Mouse (Mus musculus): ENCODE results near the gene Mrgpra3. TPM values are rescaled to one million over a fixed set of nuclear protein-coding genes. Genes with fewer than 3 reads are reported as not detected.

Gene Mrgpra3
- total RNA-seq (2021) = not detected
- long read RNA-seq, experiment 1 = 0 reads
- long read RNA-seq, experiment 2 = 0 reads

DNA sequence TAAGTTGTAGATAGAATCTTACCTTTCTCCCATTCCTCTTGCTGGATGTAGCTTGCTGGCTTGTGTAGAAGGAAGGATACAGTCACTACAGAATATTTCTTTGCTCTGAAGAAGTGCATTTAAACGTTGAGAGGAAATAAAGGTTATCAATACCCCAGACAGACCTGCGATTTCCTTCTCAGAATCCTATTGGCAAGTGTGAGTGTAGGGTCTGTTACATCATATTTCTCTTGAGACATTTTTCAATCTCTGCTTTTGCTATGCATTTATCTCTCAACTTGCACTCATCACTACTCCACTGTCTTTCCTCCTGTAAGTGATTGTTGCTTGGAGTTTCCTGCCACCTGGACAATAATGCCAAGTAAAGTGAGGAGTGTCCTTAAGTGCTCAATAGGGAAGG is at the start of gene Mrgpra3:
Gene Mrgpra3 (minus strand): TSS at position 101 of the 400 bp plus-strand sequence.
- DNase-seq = no peak
- intact Hi-C loops (cut with DNase I) = no loop called here

Other genes starting within 250 kb of the Mrgpra3 start
- gene Mrgpra1, start 247.1 kb downstream of the Mrgpra3 start, total RNA-seq (2021) = not detected
- gene Mrgpra2a, start 149.2 kb downstream of the Mrgpra3 start, total RNA-seq (2021) = not detected
- gene Mrgpra2b, start 72.5 kb downstream of the Mrgpra3 start, total RNA-seq (2021) = not detected